Mouse (Mus musculus) kidney, postnatal 36 days (tissue): Measurements from ENCODE around the gene Mycbpap.

Source experiments
- DNase-seq, 2 experiments: peaks; one replicate each; pipeline ENCODE4 v3.0.0; 2021 to 2022; ENCODE audit warnings: mixed read lengths in 2 of 2

The Mycbpap gene

DNA sequence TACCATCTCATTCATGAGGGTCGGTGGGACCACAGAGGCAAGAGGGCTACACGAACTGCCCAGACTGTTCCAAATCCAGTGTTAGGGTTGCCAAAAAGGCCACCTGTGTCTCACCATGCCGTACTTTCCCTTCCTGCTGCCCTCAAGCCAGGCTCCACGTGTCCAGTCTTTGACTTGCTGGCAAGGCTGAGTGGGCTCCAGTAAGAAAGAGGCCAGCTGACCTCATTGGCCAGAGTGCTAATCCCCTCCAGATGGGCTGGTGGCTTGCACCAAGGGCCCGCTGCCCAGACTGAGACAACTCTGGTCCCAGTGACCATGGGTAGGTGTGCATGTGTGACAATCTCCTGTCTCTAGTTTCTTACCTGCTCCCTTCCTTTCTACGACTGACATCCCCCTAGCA is 43.9 kb downstream of the Mycbpap start:
- DNase-seq: no peak

DNA sequence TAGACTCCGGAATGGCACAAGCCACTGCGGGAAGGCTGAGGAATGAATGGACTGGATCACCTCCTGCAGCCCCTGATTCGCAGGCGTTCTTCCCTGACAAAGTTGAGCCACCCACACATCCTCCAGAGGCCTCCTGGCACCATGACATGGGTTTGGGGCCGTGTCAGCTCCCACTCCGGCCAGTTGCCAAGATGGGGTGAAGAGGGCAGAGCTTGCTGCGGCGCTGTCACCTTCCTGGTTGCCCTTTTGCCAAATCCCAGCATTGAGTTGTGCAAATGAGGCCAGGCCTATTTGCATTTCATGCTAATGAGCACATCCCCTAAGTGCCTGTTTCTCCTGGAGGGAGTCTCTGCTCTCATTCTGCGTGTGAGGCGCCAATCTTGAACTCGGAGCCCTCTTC is 45.8 kb downstream of the Mycbpap start:
- peak in 1 of 2 experiments; percentile 43 for DNase-seq

DNA sequence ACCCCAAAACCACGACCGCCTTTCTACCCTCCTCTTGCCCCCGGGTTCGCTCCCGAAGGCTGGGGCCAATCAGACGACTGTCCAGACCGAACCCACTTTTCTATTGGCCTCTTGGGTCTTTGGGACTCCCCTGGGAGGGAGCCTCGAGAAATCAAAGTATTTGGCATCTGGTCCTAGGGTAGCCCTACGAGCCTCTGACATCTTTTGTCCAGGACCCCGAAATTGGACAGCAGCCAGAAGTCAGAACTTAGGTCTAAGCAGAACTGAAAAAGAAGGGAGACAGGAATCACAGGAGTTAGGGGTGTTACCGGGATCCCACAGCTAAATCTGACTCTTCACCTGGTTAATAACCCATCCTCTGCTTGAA is 47.0 kb downstream of the Mycbpap start:
- no peak for DNase-seq

DNA sequence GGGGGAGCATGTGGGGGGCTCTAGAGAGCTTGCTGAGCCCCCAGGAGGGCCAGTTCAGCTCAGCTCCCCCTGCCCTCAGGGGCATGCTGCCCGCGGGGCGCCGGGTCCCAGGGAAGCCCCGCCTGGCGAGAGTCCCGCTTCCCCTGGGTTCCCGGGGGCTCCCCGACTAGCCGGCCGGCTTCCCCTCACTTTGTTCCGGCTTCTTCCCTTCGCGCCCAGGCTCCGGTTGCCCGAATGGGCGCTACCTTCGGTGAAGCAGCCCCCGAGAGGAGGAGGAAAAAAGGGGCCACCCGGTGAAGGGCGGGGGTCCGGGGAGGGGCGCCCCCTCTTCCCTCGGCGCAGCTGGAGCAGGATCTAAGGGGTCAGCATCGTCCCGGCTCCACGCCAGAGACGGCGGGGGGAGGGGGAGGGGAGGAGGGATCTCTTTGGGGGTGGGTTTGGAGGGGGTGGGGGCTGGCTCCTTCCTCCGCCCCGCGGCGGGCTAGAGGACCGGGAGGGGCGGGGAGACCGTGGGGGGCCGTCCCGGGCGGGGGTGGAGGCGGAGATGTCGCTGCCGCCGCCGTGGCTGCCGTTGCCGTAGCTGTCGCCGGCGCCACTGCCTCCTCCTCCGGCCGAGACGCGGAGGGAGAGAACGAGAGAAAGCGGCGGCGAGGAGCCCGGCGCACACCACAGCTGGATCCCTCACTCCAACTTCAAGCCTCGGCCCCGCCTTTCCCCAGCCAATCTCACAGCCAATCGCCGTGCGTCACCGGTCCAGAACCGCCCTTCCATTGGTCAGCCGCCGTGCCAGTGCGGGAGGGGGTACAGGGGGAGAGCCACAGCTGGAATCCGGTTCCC is 47.6 kb downstream of the Mycbpap start, which contains the start of gene Cacna1g:
Gene Cacna1g, minus strand, starts transcription at position 492 of the 837 bp plus-strand sequence.
- DNase-seq: peak; percentile 89 to 91

DNA sequence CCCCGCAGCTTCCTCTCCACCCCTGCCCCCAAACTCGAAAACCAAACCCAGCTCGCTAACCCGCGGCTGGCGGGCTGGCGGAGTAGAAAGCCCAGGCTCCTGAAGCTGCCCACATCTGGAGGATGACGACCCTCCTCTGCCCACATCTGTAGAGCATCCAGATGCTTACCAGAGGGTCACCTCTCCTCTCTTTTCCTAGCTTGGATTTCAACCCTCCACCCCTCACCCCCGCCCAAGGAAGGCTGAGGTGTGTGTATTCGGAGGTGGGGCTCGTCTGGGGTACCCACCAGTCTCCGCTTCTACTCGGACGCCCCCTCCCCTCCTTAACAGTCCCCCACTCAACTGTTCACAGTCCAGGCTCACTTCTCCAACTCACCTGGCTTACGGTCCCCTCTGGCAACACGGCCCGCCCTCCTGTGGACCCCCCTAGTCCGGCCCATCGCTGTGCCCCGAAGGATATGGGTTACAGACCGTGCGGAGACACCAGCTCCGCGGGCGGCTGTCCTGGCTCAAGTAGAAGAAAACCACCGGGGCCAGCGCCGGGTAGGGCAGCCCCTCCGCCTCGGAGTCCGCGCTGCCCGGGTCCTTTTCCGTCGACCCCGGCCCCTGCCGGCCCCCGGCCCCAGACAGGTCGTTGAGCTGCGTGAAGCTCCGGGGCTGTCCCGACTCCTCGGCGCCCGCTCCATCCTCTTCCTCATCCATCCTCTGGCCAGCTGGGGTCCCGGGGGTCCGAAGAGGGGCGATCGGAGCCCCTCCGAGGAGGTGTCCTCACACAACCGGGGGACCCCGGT is 48.4 kb downstream of the Mycbpap start:
- DNase-seq: no peak

DNA sequence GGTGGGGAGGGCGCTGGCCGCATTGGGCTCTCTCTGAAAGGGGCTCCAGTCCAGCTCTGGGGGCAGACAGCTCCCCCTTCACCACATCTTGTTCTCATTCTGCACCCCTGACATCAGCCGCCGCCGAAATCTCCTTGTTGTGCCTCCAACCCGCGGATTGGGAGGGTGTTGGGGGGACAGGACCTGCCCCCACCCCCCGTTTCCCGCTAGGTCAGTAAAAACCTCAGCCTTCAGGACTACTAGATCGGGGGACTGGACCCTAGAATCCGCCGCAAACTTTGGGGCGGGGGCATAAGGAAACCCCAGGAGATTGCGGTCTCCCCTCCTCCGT is 49.0 kb downstream of the Mycbpap start:
- DNase-seq: no peak

DNA sequence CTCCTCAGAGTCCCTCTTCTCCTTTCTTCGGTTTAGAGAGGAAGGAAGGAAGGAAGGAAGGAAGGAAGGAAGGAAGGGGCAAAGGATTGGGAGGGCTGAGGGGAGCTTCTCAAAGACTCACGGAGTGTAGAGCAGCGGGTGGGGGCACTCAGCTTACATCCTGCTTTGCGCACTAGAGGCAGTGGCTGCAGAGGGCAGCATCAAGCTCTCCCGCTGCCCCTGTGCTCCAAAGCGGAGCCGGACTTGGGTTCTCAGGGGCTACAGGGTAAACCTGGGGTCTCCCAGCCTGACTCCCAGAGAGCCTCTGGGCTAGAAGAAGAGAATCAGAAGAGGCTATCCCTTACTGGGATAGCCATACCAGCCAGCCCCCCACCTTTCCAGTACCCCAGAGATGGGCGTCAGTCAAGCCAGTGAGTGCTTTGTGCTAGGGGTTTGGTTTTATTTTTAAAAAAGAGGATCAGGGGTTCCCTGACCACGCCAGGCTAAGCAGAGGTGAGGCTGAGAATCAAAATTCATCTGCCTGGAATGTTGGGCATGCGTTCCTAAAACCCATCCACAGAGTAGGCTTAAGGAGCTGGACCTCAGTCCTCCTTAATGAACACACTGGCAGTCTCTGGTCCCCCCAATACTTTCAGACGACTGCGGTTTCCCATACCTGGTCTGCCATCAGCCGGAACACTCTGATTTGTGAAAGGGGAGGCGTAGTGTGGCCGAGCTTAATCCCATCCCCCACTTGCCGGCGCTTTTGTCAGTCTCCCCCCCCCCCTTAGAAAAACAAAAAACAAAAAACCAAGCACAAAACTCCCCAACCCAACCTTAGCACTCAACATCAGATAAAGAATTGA is 49.6 kb downstream of the Mycbpap start:
- DNase-seq: no peak

DNA sequence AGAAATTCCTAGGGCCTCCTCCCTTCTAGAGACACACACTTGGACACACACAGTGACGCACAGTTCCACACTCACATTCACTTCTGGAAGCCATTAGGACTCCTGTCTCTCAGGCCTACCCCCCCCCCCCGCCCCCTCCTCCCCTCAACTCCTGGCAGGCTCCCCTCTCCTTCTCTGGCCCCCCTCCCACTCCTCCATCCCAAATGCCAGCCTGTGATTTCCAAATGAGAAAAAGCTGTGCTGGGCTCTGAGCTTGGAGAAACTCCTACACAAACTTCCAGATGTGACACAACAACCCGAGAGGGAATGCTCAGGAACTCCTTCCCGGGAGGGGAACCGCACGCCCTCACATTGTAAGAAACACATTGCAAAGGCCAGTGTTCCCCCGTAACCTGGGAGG is 51.2 kb downstream of the Mycbpap start:
- no peak for DNase-seq

DNA sequence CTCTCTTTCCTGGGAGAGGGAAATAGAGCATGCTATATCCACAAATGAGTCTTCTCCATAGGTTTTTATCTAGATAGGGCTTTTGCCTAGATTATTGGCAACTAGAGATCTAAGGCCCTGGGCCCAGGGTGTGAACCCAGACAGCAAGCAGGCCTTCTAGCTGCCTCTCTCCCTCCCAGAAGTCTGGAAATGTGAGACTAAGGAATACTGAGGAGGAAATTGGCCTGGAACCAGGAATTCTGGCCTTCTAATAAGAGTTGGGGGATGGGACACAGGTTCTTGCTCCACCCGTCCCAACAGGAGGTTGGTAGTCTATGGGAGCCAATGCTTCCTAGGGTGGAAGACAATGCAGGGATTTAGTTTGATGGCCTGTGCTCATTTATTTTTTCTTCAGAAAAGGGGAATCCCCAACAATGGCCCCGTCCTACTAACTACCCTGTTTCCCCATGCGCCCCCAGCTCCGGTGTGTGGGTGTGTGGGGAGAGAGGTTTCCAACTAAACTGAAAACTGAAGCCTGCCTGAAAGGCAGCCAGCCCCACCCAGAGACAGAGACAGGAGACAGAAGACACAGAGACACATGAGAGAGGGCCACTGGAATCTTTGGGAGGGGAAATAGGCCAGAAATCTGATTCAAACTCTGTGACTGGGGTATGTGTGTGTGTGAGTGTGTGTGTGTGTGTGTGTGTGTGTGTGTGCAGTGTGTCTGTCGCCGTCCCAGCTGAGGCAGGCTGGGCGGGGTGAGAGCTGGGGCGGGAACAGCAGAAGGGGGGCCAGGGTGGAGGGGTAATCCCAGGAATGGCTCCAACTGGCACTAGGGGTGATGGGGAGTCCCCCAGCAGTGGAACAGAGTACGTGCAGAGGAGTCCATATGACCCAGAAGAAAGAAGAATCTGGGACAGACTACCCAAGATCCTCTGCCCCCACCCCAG is 52.1 kb downstream of the Mycbpap start:
- DNase-seq: no peak

DNA sequence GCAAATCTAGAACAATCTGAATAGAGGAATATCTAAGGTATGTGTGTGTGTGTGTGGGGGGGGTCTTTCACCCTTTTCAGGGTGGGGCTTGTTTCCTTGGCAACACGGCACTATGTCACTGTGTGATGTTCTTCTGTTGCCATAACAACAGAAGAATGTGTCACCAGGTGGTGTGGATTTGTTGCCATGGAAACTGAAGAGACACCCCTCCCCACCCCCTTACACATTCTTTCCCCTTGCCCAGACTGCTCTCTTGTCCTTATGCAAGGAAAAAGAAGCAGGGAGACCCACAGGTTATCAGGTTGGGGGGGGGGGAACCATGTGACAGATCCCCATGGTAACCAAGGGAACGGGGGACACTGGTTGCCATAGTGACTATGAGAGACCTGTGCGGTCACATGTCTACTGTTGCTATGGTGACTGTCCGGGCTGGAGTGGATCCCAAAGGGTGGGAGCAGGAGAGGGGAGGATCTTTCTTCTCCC is 52.9 kb downstream of the Mycbpap start:
- no peak for DNase-seq

DNA sequence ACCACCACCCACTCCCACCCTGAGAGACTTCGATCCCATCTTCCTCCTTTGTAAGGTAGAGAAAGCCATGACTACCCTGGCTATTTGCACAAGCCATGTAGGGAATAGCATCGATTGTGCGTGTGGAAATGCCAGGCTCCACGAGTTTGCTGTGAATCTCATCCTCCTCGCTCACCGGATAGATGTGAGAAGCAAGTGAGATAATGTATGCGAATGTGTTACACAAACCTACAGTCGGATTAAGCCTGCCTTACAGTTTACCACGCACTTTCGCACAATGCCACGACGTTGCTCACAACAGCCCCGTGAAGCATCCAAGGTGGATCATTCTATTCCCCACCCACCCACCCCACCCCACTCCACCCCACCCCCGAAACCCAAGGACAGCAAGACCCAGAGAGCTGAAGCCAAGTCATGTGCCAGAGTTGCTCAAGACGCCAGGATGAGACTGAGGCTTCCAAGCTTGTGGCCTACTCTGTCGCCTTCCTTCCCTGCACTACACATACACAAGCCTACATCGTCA is 55.1 kb downstream of the Mycbpap start:
- DNase-seq: no peak

DNA sequence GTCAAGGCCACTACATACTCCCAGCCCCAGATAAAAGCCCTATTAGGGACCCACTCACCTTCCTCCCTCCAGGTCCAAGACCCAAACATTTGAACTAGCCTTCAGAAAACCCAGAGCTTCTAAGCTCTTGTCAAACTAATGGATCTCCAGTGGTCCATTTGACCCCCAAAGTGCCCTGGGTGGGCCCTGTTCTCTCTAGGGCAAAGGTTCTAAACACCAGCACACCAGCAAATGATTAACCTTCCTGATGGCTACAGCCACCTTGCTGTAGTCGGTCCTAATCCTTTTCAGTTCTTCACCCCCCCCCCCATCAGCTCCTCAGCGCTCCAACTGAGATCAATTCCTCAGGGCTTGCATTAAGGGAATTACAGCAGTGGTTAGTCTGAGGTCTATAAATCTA is 57.4 kb downstream of the Mycbpap start:
- DNase-seq: peak; percentile 55 to 67

DNA sequence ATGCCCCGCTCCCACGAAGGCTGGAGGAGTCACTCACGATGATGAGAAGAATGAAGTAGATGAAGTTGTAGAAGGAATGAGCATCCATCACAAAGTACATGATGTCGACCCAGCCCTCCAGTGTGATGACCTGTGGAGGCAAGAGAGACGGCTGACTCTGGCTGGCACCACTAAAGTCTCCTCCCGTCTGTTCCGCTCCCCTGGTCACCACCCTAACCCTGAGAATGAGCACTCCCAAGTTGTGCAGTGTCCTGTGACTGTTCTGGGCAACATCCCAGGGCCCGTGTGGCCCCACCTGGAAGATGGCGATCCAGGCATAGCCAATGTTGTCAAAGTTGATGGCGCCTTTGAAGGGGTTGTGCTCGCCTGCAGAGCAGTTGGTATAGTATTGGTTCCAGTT is 59.7 kb downstream of the Mycbpap start:
- DNase-seq: peak; percentile 81 to 82

DNA sequence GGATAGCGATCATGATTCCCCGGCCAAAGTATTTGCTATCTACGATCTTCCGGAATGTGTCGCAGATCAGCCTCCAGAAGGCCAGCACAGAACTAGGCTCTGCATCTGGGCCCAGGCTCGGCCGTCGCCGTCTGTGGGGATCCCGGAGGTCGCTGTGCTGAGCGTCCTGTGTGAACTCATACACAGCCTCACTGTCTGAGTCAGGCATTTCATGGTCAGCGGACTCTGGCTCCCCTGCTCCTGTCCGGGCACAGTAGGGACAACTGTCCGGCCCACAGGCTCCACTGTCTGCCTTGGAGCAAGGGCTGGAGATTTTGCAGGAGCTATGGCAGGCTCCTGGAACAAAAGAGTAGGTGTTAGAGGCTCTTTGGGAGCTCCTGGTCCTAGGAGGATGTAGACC is 64.5 kb downstream of the Mycbpap start:
- no peak for DNase-seq

DNA sequence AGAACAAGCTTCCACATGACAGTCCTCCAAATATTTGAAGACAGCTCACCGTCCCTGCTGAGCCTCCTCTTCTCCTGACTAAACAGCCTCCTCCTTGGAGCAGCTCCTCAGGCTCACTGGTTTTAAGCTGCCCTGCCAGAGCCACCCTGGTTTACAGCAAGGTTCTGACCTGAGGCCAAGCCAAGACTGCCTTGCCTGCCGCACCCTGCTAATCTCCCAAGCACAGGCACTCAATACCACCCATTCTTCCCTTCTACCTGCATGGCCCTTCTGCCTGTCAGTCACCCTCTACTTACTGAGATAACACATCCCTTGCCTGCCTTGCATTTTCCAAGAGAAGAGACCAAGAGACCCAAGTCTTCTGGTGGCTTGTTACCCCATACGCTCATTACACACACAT is 65.2 kb downstream of the Mycbpap start:
- DNase-seq: no peak

DNA sequence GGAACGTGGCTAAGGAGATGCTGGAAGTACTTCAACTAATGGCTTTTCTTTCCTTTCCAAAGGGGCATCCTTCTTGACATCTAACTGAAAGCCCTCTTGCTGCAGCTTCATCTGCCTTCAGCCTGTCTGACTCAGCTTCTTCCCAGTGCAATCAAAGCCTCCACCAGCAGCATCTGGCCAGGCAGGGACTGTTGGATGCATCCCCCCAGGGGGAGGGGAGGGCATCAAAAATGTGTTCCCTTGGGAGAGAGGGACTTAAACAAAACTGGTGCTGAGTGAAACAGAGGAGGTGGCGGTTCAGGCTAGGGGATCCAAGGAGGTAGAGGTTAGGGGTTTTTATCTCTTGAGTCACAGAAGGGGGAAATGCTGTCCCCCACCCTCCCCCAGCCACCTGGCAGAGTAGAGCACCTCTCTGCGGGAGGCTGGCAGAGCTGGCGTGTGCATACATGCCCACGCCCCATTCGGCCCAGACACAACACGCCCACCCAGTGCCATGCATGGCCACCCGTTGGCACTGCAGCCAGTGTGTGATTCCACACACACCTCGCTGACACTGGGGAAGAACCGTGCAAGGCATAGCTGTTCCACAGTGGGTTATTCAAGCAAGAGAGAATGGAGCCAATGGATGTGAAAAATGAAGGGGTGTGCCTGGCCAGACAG is 66.3 kb downstream of the Mycbpap start:
- DNase-seq: no peak

DNA sequence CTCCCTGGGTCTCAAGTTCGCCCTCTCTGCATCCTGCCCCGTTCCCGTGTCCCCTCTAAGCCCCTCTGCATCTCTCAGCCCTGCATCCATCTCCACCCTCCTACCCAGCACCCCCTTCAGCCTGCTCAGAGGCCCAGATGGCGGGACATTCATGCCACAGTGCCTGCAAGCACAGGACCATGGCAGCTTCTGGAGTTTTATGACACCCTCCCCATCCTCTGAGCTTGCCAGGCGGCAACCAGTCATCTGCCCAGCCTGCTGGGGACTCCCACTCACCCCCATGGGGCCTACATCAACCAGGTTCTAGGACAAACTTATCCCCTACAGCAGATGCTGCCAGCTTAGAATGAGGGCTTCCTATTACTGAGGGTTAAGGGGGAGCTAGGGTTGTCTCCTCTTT is 66.8 kb downstream of the Mycbpap start:
- no peak for DNase-seq
